Mouse (Mus musculus): ENCODE measurements around the gene Atg9b. TPM values are rescaled to one million over a fixed set of nuclear protein-coding genes. Genes with fewer than 3 reads are reported as not detected.

The Atg9b gene
- polyA plus RNA-seq (2017; shearing (Covaris generic)) = 1 to 10 TPM; 1.1 to 1.7 (median 1.4) TPM

DNA sequence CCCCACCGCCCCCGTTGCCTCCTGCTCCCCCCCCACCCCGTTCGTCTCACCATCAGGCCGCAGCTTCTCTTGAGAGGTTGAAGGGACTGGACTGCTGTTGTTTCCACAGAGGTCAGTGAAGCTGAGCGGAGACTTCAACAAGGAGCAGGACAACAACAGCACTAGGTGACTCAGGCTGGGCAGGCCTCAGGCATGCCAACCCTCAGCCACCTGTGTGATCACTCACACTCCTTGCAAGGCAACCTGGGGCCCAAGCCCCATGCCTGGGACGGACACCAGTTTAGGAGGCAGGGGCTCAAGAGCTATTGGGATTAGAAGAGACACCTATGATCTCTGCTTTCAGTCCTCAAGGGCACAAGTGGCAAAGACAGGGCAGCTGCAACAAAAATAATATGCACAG is at the start of gene Atg9b:
Gene Atg9b, minus strand, starts transcription at position 280 of the 400 bp plus-strand sequence.
- ATAC-seq = no peak

- ATAC-seq = no peak
Measured at GRCm38 (mm10) chr5:24441187-24441586, 49.2 kb upstream of the Atg9b start.

DNA sequence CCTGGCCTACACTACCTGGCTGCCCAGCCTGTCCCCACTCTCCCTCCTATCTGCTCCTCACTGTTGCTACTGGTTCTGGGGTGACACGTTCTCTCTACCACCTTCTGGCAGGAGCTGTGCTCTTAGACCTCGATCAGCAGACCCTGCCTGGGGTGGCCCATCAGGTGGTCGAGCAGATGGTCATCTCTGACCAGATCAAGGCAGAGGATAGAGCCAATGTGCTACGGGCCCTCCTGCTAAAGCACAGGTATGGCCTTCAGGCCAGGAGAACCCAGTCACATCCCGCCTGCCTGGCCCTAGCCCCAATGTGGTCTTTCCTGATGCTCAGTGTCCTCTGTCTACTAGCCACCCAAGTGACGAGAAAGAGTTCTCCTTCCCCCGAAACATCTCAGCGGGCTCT is 42.0 kb upstream of the Atg9b start:
- ATAC-seq = no peak

DNA sequence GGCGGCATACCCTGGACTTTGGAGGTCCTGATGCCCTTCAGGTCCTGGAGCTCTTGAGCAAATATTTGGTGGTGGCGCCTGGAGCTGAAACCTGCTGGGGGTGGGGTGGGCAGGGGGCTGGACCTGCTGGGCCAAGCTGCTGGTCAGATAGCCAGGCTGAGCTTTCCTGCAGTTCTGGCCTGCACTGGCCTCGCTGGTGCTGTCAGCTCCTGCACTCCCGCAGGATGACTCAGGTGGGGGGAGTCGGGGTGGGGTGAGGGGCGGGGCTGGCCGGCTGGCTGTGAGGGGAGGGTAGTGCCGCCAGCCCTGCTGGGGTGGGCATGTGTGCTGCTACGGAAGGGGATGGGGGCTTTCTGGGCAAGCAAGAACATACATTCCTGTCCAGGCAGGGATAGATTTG is 36.7 kb upstream of the Atg9b start:
- ATAC-seq = no peak

DNA sequence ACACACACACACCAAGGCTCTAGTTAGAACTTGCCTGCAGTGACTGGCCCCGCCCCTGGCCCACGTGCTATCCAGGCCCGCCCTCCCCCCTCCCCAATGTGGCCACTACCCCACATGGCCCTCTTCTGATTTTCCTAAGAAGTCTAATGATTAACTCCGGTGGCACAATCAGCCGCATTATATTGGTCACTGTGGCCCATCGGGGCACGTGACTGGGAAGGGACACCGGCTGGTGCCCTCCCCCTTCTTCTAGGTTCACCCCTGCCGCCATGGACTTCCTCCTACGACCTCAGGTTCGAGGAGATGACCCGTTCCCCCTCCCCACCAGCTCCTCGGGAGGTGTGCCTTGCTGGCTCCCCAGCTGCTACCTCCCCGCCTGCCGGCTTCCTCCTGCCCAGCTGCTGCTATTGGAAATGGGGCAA is 36.0 kb upstream of the Atg9b start:
- no peak for ATAC-seq

DNA sequence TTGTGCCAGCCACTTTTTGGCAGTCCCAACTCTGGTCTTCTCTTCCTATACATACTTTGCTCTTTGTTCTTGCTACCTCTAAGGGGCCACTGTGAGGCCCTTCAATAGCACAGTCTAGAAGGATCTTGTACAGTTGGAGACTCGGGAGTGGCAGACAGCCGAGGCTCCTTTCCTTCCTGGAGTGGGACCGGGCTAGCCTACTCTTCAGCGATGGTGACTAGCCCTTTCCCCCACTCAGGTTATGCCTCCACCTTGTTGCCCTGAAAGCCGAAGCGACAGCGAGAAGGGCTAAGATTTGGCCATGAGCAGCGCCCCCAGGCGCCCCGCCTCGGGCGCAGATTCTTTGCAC is 35.3 kb upstream of the Atg9b start:
- ATAC-seq = no peak

GRCm38 (mm10) chr5:24426556-24427284 is 34.8 kb upstream of the Atg9b start:
- no peak for ATAC-seq

DNA sequence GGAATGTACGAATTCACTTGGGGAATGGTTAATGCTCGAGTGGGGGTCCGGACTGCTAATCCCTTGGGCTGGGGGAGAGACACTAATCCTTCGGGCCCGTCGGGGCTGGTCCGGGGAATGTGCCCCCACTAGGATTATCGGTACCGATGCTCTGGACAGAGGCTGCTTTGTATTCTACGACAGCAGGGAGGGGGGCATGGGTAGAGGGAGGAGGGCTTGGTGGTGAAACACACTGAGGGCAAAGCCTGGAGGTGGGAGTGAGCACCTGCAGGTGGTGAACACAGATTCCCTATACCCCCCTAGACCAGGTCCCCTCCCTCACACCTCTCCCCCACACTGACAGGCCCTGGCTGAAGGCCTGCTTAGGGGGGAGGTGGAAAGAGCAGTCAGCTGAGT is 34.1 kb upstream of the Atg9b start:
- ATAC-seq = no peak

DNA sequence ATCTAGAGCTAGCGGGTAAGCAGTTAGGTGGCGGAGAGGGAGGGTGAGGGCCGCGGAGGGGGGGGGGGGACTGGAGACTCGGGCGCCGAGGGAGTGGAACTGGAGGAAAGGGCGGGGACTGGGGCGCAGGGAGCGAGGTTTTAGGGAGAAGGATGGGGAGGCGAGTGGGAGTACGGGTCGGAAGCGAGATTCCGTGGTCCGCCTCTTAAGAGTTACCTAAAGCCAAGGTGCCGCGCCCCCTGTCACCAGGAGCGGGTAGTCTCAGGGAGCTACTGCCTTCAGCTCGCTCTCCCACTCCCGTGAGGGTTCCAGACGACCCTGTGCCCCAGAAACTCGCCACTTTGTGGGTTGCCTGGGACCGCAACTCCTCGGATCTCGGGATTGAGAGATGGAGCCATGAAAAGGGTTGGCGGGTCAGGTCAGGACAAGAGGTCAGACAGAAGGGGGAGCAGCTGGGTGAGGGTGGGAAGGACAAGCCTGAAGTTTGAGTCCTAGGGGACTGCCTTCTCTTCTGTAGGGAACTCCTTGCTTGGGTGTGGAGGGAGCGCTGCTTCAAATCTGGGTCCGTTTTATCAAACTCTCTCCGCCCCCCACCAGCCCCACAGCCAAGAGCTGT is 33.6 kb upstream of the Atg9b start:
- peak; percentile 13 for ATAC-seq

DNA sequence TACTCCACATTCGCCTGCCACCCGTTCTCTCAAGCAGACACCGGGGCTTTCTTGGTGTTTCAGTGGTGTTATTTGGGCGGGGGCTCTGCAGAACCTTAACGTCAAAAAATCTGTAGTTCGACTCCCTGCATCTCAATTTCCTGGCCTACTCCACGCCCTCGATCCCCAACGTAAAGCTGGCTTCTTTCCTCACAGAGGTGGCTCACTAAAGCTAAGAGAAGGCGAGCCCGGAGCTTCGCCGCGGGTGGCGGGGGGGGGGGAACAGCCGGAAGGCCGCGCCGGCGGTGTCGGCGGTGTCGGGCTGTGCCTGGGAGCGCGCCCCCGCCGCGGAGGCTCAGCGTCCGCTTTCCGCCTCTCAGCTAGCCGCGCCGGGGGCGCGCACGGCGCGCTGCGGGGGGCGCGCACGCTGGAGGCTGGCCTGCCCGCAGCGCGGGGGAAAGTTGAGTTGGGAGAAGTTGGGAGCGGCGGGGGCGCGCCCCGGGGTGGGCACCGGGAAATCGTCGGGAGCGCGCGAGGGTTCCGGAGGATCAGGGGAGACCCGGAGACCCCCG is 33.0 kb upstream of the Atg9b start:
- peak; percentile 41 for ATAC-seq

- no peak for ATAC-seq
Measured at GRCm38 (mm10) chr5:24424004-24424781, 32.2 kb upstream of the Atg9b start.

GRCm38 (mm10) chr5:24423129-24424003 is 31.4 kb upstream of the Atg9b start, which contains the start of the genes Cdk5 and Slc4a2:
Cdk5 (minus strand) TSS chr5:24423530.
Slc4a2 (plus strand) TSS chr5:24423837.
- peak; percentile 95 for ATAC-seq

DNA sequence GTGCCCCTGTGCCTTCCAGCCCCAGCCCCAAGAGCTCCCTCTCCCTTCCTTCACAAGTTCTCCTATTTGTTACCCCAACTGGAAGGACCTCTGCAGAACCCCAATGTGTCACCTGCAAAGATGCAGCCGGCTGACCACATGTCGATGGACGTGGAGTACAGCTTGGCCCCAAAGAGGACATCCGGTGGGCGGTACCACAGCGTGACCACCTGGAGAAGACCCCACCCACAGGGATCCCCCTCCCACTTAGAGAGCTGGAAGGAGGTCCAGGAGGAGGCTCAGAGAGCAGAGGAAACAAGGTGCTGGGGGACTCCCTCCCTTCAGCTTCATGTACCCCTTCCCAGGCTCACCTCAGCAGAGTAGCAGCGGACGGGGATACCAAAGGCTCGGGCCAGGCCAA is 28.4 kb upstream of the Atg9b start:
- no peak for ATAC-seq

GRCm38 (mm10) chr5:24417587-24417986 is 25.6 kb upstream of the Atg9b start:
- no peak for ATAC-seq

DNA sequence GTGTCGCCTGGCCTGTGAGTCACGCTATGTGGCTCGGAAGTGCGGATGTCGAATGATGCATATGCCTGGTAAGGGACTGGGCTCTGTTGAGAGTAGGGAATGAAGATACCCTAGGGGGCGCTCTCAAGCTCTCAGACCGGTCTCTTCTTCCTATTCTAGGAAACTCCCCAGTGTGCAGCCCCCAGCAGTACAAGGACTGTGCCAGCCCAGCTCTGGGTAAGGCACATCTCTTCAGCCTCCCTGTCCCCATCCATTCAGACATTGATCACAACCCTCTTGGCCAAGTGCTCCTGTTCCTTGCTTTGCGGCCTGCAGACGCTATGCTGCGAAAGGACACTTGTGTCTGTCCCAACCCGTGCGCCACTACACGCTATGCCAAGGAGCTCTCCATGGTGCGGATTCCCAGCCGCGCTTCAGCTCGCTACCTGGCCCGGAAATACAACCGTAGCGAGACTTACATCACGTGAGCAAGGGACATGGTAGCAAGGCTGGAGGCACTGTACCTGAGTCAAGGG is 24.3 kb upstream of the Atg9b start:
- peak; percentile 89 for ATAC-seq

DNA sequence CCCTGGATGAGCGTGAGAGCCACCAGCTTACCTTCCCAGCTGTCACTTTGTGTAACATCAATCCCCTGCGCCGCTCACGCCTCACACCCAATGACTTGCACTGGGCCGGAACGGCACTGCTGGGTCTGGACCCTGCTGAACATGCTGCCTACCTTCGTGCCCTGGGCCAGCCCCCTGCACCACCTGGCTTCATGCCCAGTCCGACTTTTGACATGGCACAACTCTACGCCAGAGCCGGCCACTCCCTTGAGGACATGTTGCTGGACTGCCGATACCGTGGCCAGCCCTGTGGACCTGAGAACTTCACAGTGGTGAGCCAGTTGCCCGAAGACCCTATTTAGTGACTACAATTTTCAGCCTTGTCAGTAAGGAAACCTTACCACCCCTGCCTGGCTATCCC is 22.0 kb upstream of the Atg9b start:
- ATAC-seq = no peak

- no peak for ATAC-seq
Measured at GRCm38 (mm10) chr5:24413042-24413693, 21.2 kb upstream of the Atg9b start, which contains the start of gene Asic3. Asic3 (plus strand) TSS chr5:24413392.

- no peak for ATAC-seq
Measured at GRCm38 (mm10) chr5:24412063-24412462, 20.1 kb upstream of the Atg9b start.

DNA sequence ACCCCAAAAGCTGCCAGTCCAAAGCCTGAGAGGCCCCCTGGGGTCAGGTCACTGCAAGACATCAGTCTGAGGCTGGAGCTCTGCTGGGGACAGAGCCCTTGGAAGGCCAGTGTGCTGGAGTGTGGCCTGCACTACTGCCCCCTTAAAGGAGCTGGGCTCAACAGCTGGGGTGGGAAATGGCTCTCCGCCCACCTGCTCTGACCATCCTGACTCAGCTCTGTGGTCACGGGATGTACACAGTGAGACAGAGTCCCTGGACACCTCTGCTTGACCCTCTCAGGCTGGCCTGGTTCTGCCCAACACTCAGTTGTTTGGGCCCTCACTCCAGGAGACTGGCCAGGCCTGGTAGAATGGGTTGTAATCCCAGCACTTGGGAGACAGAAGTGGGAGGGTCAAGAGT is 17.5 kb upstream of the Atg9b start:
- no peak for ATAC-seq

- ATAC-seq = no peak
Measured at GRCm38 (mm10) chr5:24408651-24409050, 16.7 kb upstream of the Atg9b start.

- no peak for ATAC-seq
Measured at GRCm38 (mm10) chr5:24405389-24405876, 13.5 kb upstream of the Atg9b start.

Measured in inflammation-experienced regulatory T-cells, adult 6 months (primary cell).